Mouse (Mus musculus) liver, embryonic 12.5 days (tissue): ENCODE data around the gene Olfm2. TPM values are rescaled to one million over a fixed set of nuclear protein-coding genes. Genes with fewer than 3 reads are reported as not detected.

Experiments used
- ATAC-seq: fragments of 200-750 bp; cut with Nextera tagmentation; 2 replicates; pipeline ENCODE4 v1.8.0; 2017; ENCODE audit warnings: moderate number of reproducible peaks, mild to moderate bottlenecking, moderate library complexity
- H3K27ac ChIP-seq: fragments of 300-500 bp; sonication (generic); 2 replicates; pipeline ENCODE4 v1.5.1; 2016; ENCODE audit warnings: mild to moderate bottlenecking
- H3K27me3 ChIP-seq: fragments of 300-500 bp; sonication (generic); replicated peaks from 2 replicates; pipeline ENCODE4 v1.6.1; 2016; ENCODE audit warnings: mild to moderate bottlenecking, moderate library complexity
- H3K36me3 ChIP-seq: fragments of 300-500 bp; sonication (generic); 2 replicates; pipeline ENCODE4 v1.6.1; 2016; ENCODE audit warnings: mild to moderate bottlenecking, moderate library complexity
- H3K4me1 ChIP-seq: fragments of 300-500 bp; sonication (generic); 2 replicates; pipeline ENCODE4 v1.6.1; 2016
- H3K4me2 ChIP-seq: fragments of 300-500 bp; sonication (generic); 2 replicates; pipeline ENCODE4 v1.6.1; 2016; ENCODE audit warnings: mild to moderate bottlenecking, moderate library complexity
- H3K4me3 ChIP-seq: fragments of 300-500 bp; sonication (generic); 2 replicates; pipeline ENCODE4 v1.5.1; 2016; ENCODE audit warnings: mild to moderate bottlenecking, moderate library complexity
- H3K9ac ChIP-seq: fragments of 300-500 bp; sonication (generic); 2 replicates; pipeline ENCODE4 v1.6.1; 2016; ENCODE audit warnings: mild to moderate bottlenecking, moderate library complexity
- H3K9me3 ChIP-seq: fragments of 300-500 bp; sonication (generic); replicated peaks from 2 replicates; pipeline ENCODE4 v1.6.1; 2016; ENCODE audit warnings: mild to moderate bottlenecking, moderate library complexity
- WGBS: fragments of 180-500 bp; shearing (Covaris S2); methylation state at CpG from one replicate; pipeline ENCODE4 v1.1.7; 2016; ENCODE audit not compliant: insufficient replicate concordance; 5-methylcytosine and 5-hydroxymethylcytosine counted together
- polyA plus RNA-seq: library from polyadenylated mRNA; unstranded; fragments of >200 nt; fragmentation: Nextera tagmentation; extraction: Ambion mirVana; gene quantifications from 2 replicates; pipeline ENCODE4 v1.2.1, GENCODE M21; 2016

Gene Olfm2
- polyA plus RNA-seq, 1 experiment from 2014 or later: 0.32 TPM

DNA sequence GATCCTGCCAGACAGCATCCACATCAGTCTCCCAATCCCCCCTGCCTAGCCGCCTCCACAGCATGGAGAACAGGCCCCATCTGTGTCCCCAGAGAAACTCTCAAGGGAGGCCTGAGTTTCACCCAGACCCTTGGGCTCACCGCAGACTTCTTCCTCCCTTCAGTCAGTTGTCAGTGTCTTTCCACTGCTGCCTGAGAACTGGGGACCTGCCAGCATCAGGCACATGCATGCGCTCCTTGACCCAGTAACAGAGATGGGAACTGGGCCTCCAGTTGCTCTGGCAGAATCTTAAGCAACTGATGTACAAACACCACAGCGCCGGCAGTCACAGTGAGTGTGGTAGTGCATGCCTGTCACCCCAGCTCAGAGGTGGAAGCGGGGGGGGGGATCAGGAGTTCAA is 12.7 kb upstream of the Olfm2 start:
- Histone ChIP-seq H3K9me3 (no peaks in the 10 kb centered on the region), H3K4me1 (peaks cover 45% of the 10 kb centered on the region), H3K27ac (no peak overlapping the region), H3K4me3 (no peak overlapping the region), H3K4me2 (no peak overlapping the region), H3K9ac (no peak overlapping the region), H3K36me3 (no peaks in the 10 kb centered on the region), H3K27me3 (peaks cover 46% of the 10 kb centered on the region)
- ATAC-seq: no peak
- 77% methylated on average over 6 of the region's 6 CpGs for WGBS

DNA sequence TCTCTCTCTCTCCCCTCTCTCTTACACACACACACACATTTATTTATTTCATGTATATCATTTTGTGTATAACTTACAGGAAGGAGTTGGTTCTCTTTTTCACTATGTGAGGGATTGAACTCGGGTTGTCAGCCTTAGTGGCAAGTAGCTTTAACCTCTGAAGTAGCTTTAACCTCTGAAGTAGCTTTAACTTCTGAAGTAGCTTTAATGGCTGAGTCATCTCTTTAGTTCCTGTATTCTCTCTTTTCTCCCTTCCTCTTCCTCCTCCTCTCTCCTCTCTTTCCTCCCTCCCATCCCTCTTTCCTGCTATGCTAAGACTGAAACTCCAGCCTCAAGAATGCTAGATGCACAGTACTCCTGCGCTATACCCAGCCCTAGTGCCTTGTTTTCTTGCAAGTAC is 12.1 kb upstream of the Olfm2 start:
- Histone ChIP-seq H3K9me3 (no peaks in the 10 kb centered on the region), H3K4me1 (peaks cover 45% of the 10 kb centered on the region), H3K27ac (no peak overlapping the region), H3K27me3 (peaks cover 39% of the 10 kb centered on the region), H3K9ac (no peak overlapping the region), H3K36me3 (no peaks in the 10 kb centered on the region), H3K4me2 (no peak overlapping the region), H3K4me3 (no peak overlapping the region)
- 63% methylated on average over 2 of the region's 2 CpGs for WGBS
- ATAC-seq: no peak

DNA sequence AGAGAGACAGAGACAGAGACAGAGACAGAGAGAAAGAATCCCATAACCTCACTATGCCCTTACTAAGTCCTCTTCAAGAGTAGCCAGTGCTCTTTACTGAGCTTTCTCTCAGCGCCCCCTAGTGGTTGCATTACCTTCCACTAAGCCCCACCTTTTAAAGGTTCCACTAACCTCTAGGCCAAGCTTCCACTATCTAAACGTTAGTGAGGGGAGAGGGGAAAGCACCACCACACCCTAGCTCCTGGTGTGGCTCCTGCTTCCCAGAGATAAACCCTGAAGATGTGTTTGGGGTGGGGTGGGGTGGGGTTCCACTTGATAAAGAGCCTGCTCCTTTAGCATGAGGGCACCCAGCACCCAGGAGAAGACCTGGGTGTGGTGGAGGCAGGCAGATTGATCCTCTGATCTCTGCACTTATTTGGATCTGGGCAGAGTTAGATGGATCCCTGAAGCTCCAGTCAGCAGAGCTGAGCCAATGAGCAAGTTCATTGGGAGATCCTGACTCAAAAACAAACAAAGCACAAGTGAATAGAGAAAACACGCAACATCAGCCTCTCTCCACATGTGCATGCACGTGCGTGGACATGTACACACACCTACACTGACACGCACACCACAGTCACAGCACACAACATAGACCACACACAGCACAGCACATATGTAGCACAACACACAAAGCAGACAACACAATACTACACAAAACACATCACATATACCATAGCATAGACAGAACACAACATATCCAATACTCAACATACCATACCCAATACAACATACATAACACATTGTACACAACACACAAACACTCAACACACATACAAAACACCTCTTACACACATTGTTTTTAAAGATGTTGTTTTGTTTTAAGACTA is 11.2 kb upstream of the Olfm2 start:
- WGBS: 52% methylated on average over 6 of the region's 6 CpGs
- peaks cover 30% of the 10 kb centered on the region for H3K27me3 ChIP-seq
- no peaks in the 10 kb centered on the region for H3K36me3 ChIP-seq
- H3K9ac ChIP-seq: no peak overlapping the region
- H3K9me3 ChIP-seq: no peaks in the 10 kb centered on the region
- peak; percentile 96 for ATAC-seq
- no peak overlapping the region for H3K4me3 ChIP-seq
- H3K27ac ChIP-seq: peak overlapping the region; percentile 41
- peaks cover 45% of the 10 kb centered on the region for H3K4me1 ChIP-seq
- peak overlapping the region; percentile 18; the same call in 1 of the 2 replicates for H3K4me2 ChIP-seq

DNA sequence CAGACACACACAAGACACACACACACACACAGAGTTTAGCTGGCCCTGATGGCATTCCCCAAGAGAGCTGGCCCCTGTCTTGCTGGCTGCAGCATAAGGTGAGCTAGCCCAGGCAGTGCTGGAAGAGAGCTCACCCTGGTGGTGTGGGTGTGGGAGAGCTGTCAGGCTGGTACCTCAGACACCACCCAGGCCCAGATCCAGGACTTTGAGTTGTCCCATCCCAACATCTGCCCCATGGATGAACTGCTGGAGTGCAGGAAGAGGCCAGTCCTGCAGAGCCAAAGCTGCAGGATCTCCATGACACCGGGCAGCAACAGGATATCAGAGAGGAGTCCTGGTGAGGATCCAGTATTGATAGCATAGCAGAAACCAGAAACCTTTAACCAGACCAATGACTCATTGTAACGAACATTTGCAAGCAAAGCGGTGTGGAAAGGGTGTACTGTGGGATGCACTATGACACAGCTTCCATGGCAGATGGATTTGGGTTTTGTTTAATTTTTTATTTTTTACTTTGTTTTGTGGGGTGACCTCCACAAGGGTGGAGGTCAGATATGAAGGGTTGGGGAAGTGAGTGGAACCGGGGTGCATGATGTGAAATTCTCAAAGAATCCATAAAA is 10.0 kb upstream of the Olfm2 start:
- peak overlapping the region; percentile 18; the same call in 1 of the 2 replicates for H3K4me2 ChIP-seq
- peaks cover 20% of the 10 kb centered on the region for H3K27me3 ChIP-seq
- no peaks in the 10 kb centered on the region for H3K9me3 ChIP-seq
- H3K27ac ChIP-seq: no peak overlapping the region
- H3K4me3 ChIP-seq: no peak overlapping the region
- no peak for ATAC-seq
- 75% methylated on average over 4 of the region's 4 CpGs for WGBS
- peaks cover 42% of the 10 kb centered on the region for H3K4me1 ChIP-seq
- H3K9ac ChIP-seq: peak overlapping the region; percentile 17; the same call in 1 of the 2 replicates
- H3K36me3 ChIP-seq: no peaks in the 10 kb centered on the region

- no peaks in the 10 kb centered on the region for H3K9me3 ChIP-seq
- WGBS: 83% methylated on average over 2 of the region's 2 CpGs
- H3K4me3 ChIP-seq: no peak overlapping the region
- no peak overlapping the region for H3K9ac ChIP-seq
- ATAC-seq: no peak
- H3K4me2 ChIP-seq: no peak overlapping the region
- H3K27ac ChIP-seq: no peak overlapping the region
- H3K36me3 ChIP-seq: no peaks in the 10 kb centered on the region
- H3K27me3 ChIP-seq: peaks cover 13% of the 10 kb centered on the region
- peaks cover 42% of the 10 kb centered on the region for H3K4me1 ChIP-seq
Measured at GRCm38 (mm10) chr9:20754335-20754734, 8.2 kb upstream of the Olfm2 start.

DNA sequence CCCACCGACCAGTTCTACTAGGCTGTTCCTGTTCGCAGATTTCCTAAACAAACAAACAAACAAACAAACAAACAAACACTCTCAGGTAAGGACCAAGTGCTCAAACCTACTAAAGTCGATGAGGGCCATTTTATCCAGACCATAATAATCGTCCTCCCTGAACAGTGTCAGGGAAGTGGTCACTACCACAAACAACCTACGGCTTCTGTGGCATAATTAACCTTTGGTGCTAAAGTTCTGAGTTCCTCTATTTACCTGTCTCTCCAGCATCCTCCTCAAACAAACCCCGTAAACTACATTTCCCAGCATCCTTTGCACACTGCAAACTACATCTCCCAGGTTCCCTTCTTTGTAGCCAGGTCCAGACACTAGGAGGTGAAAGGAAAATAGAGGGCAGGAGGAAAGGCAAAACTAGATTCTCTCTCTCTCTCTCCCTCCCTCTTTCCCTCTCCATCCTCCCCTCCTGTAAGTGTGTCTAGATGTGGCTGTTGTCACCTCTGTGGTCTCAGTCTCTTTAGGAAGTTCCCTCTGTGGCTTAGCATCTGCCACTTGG is 5.4 kb upstream of the Olfm2 start:
- H3K36me3 ChIP-seq: no peaks in the 10 kb centered on the region
- H3K9ac ChIP-seq: no peak overlapping the region
- H3K4me2 ChIP-seq: no peak overlapping the region
- WGBS: 46% methylated on average over 6 of the region's 6 CpGs
- H3K27me3 ChIP-seq: peaks cover 31% of the 10 kb centered on the region
- 0 out of 2 replicates have a peak, but pooled peaks have one; percentile 13 for ATAC-seq
- peaks cover 42% of the 10 kb centered on the region for H3K4me1 ChIP-seq
- H3K9me3 ChIP-seq: no peaks in the 10 kb centered on the region
- H3K27ac ChIP-seq: no peak overlapping the region
- no peak overlapping the region for H3K4me3 ChIP-seq

DNA sequence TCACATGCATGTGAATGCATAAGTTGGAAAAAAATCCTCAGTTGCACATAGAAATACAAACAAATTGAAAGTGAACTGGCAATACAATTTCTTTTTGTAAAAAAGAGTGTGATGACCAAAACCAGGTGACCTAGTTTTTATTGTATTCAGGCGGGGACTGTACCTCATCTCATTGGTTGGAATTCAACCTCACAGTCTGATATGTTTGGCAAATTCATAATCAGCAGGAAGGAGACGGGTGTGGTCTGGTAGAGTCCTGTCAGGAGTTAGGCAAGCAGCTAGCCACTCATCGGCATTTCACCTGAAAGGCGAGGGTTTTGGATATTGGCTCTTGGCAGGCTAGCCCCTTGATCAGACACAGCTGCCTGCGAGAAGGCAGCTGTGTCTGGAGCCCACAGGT is 3.1 kb upstream of the Olfm2 start:
- no peak overlapping the region for H3K9ac ChIP-seq
- peaks cover 54% of the 10 kb centered on the region for H3K27me3 ChIP-seq
- H3K4me1 ChIP-seq: peaks cover 37% of the 10 kb centered on the region
- no peak overlapping the region for H3K4me3 ChIP-seq
- H3K9me3 ChIP-seq: no peaks in the 10 kb centered on the region
- no peak overlapping the region for H3K27ac ChIP-seq
- peak overlapping the region; percentile 26; the same call in 1 of the 2 replicates for H3K4me2 ChIP-seq
- H3K36me3 ChIP-seq: no peaks in the 10 kb centered on the region
- no peak for ATAC-seq
- 26% methylated on average over 5 of the region's 5 CpGs for WGBS

- H3K9ac ChIP-seq: no peak overlapping the region
- H3K9me3 ChIP-seq: no peaks in the 10 kb centered on the region
- no peak overlapping the region for H3K4me3 ChIP-seq
- H3K4me1 ChIP-seq: peaks cover 37% of the 10 kb centered on the region
- H3K27ac ChIP-seq: no peak overlapping the region
- peak overlapping the region; percentile 26; the same call in 1 of the 2 replicates for H3K4me2 ChIP-seq
- H3K27me3 ChIP-seq: peaks cover 61% of the 10 kb centered on the region
- peak; percentile 38 for ATAC-seq
- 48% methylated on average over 3 of the region's 3 CpGs for WGBS
- no peaks in the 10 kb centered on the region for H3K36me3 ChIP-seq
Measured at GRCm38 (mm10) chr9:20748540-20748939, 2.4 kb upstream of the Olfm2 start.

DNA sequence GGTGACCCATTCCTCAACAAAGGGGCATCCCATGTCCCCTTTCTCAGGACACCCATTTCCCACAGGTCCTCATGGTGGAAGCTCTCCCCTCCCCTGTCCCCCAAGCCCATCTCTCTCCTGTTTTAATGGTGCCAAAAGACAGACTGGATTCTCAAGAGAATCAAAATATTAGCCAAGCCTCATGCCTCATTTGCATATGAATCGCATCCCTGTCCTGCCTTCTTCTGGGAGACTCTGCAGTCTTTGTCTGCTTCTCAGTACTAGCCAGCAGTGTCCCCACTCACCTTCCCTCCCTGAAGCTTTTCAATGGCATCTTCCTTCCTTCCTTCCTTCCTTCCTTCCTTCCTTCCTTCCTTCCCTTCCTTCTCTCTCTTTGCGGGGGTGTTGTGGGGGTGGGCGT is 1.5 kb upstream of the Olfm2 start:
- WGBS: 7% methylated on average over 3 of the region's 3 CpGs
- Histone ChIP-seq H3K9ac (no peak overlapping the region), H3K36me3 (no peaks in the 10 kb centered on the region), H3K4me2 (no peak overlapping the region), H3K9me3 (no peaks in the 10 kb centered on the region), H3K4me3 (no peak overlapping the region), H3K4me1 (peaks cover 37% of the 10 kb centered on the region), H3K27ac (no peak overlapping the region), H3K27me3 (peaks cover 69% of the 10 kb centered on the region)
- no peak for ATAC-seq

- H3K9me3 ChIP-seq: no peaks in the 10 kb centered on the region
- 15% methylated on average over 17 of the region's 17 CpGs for WGBS
- H3K27me3 ChIP-seq: peaks cover 84% of the 10 kb centered on the region
- H3K36me3 ChIP-seq: no peaks in the 10 kb centered on the region
- no peak overlapping the region for H3K9ac ChIP-seq
- no peak overlapping the region for H3K27ac ChIP-seq
- H3K4me1 ChIP-seq: peaks cover 42% of the 10 kb centered on the region
- H3K4me2 ChIP-seq: peak overlapping the region; percentile 72
- H3K4me3 ChIP-seq: peak overlapping the region; percentile 46; the same call in 1 of the 2 replicates
- ATAC-seq: no peak
Measured at GRCm38 (mm10) chr9:20745129-20745966, 801 bp downstream of the Olfm2 start.

- H3K4me1 ChIP-seq: peaks cover 33% of the 10 kb centered on the region
- WGBS: 17% methylated on average over 21 of the region's 22 CpGs
Measured at GRCm38 (mm10) chr9:20743946-20744738, 2.0 kb downstream of the Olfm2 start.

More at GRCm38 (mm10) chr9:20743946-20744738, 2.0 kb downstream of the Olfm2 start:
- Histone ChIP-seq H3K4me2 (no peak overlapping the region), H3K27ac (no peak overlapping the region), H3K36me3 (no peaks in the 10 kb centered on the region), H3K27me3 (peaks cover 92% of the 10 kb centered on the region), H3K9ac (no peak overlapping the region), H3K9me3 (no peaks in the 10 kb centered on the region), H3K4me3 (no peak overlapping the region)
- ATAC-seq: no peak
